Mouse (Mus musculus) G1E (cell line): ENCODE data around the gene Rasa3. TPM values are rescaled to one million over a fixed set of nuclear protein-coding genes. Genes with fewer than 3 reads are reported as not detected.

ENCODE experiments used
- ATAC-seq: 2 replicates; pipeline ENCODE4 v1.8.0; 2016; ENCODE audit warnings: mild to moderate bottlenecking; ENCODE audit not compliant: insufficient number of reproducible peaks, poor library complexity, low FRiP score, severe bottlenecking; ENCODE audit errors: extremely low read depth
- DNase-seq: peaks from one replicate; pipeline ENCODE4 v3.0.0; 2012; ENCODE audit warnings: low spot score
- H3K27me3 ChIP-seq: 2 replicates; pipeline ENCODE4 v1.6.1; 2012; ENCODE audit warnings: mild to moderate bottlenecking, low read length, inconsistent platforms; ENCODE audit not compliant: insufficient read depth
- H3K36me3 ChIP-seq: replicated peaks from 2 replicates; pipeline ENCODE3; 2012; ENCODE audit warnings: mild to moderate bottlenecking, inconsistent platforms
- H3K4me1 ChIP-seq: 2 replicates; pipeline ENCODE4 v1.6.1; 2012; ENCODE audit warnings: low read depth, low read length, inconsistent platforms, mixed read lengths; ENCODE audit not compliant: insufficient read depth
- H3K4me3 ChIP-seq: 2 replicates; pipeline ENCODE4 v1.5.1; 2012; ENCODE audit warnings: low read depth, mild to moderate bottlenecking, inconsistent platforms, low read length, moderate library complexity, mixed read lengths
- H3K9me3 ChIP-seq: replicated peaks from 2 replicates; pipeline ENCODE4 v1.6.1; 2012; ENCODE audit warnings: inconsistent platforms
- CTCF ChIP-seq: IDR thresholded peaks from 2 replicates; pipeline ENCODE4 v1.5.1; 2012; ENCODE audit warnings: low read depth, low read length, inconsistent platforms, mixed read lengths
- GATA1 ChIP-seq: IDR thresholded peaks from 2 replicates; pipeline ENCODE4 v1.6.1; 2012; ENCODE audit warnings: borderline replicate concordance, low read length, inconsistent platforms, mixed read lengths
- GATA2 ChIP-seq: IDR thresholded peaks from 2 replicates; pipeline ENCODE4 v1.6.1; 2012; ENCODE audit warnings: low read depth, low read length, inconsistent platforms, borderline replicate concordance
- POLR2AphosphoS5 ChIP-seq: IDR thresholded peaks from 2 replicates; pipeline ENCODE4 v1.6.1; 2012; ENCODE audit warnings: low read depth, low read length, inconsistent platforms; ENCODE audit not compliant: insufficient replicate concordance
- TAL1 ChIP-seq: conservative IDR thresholded peaks from 2 replicates; pipeline ENCODE4 v1.6.1; 2012; ENCODE audit warnings: low read depth, low read length, inconsistent platforms, mixed read lengths
- polyA plus RNA-seq: library from polyadenylated mRNA; stranded (reverse); fragments of >175 nt; gene quantifications from 2 replicates; pipeline ENCODE4 v1.2.3, GENCODE M21; 2012
- total RNA-seq, 2 experiments: library from RNA; stranded (forward) in 1 of 2; stranded (reverse) in 1 of 2; fragments of 200-1000 nt in 1 of 2; fragments of >200 nt in 1 of 2; fragmentation: Nextera tagmentation in 1 of 2; gene quantifications; 2 replicates each; pipeline ENCODE4 v1.2.3; 2014 to 2017

Gene Rasa3
- total and polyA plus RNA-seq, 3 experiments = 0.02 to 0.11 TPM; not detected in 1

DNA sequence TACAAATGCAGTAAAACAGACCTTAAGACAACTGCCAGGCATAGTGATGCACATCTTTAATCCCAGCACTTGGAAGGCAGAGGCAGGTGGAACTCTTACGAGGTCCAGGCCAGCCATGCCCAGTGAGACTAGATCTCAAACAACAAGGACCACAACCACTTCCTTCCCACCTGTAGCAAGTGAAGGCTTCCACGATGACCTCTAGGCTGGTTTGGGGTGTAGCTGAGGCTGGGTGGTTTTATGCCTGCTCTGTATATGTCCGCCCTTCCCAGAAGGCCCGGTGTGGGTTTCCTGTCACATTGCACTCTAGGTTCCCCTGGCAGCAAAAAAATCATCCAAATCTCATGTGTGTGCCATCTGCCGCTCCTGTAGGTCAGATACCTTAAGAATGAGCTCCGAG is 26.4 kb upstream of the Rasa3 start:
- DNase-seq = no peak
- H3K27me3 ChIP-seq = peaks cover 12% of the 10 kb centered on the region
- H3K4me1 ChIP-seq = no peaks in the 10 kb centered on the region
- no peaks in the 10 kb centered on the region for H3K36me3 ChIP-seq
- TF ChIP-seq POLR2AphosphoS5 = no peak
- no peak for TF ChIP-seq GATA2
- TF ChIP-seq GATA1 = no peak
- TF ChIP-seq TAL1 = no peak
- no peak for TF ChIP-seq CTCF
- ATAC-seq = no peak
- H3K9me3 ChIP-seq = no peaks in the 10 kb centered on the region
- H3K4me3 ChIP-seq = no peak overlapping the region

DNA sequence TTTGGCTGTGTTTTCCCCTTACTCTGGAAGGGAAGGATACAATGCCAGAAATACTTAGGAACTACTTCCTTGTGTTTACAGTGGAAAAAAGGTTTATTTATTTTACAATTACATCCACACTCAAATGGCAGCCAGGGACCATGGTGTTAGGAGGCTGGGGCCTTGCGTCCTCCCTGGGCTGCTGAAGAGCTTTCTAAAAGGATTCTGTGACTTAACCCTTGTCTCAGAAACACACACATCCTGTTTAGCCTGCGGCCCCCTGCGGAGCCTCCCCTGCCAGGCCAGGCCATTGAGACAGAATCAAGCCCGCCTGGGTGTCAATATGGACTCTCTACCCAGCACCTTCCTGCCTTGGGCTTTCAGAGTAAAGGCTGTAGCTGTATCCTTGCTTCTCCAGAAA is 25.4 kb upstream of the Rasa3 start:
- no peaks in the 10 kb centered on the region for H3K4me1 ChIP-seq
- ATAC-seq (no peak), DNase-seq (no peak)
- no peaks in the 10 kb centered on the region for H3K9me3 ChIP-seq
- TF ChIP-seq TAL1 (no peak), CTCF (no peak), GATA2 (no peak), POLR2AphosphoS5 (no peak), GATA1 (no peak)
- no peaks in the 10 kb centered on the region for H3K36me3 ChIP-seq
- H3K4me3 ChIP-seq = no peak overlapping the region
- H3K27me3 ChIP-seq = peaks cover 12% of the 10 kb centered on the region

DNA sequence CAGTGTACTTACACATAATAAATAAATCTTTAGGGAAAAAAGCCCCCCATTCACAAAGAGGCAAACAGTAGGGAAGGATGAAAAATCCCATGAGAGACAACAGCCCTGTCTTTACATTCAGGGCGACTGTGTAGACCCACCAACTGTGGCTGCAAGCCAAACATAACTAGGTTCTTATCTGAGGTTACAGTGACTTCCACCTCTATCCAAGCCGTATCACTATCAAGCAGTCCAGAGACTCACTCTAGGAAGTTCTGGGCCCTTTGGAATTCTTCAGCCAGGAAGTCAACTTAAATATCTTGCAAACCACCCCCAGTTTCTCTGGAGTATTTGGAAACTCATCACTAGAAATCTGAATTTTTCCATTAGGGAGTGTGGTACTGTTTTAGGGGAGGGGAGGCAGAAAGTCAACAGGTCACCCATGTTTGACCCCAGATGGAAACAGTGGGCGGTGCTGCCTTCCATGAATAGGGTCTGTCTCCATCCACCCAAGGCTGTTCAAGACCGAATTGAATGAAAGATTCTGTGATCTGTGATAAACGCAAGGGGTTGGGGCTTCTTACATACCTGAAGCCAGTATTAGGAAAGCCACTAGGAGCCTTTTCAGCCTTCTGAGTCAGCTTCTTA is 22.0 kb upstream of the Rasa3 start:
- H3K4me3 ChIP-seq = no peak overlapping the region
- no peaks in the 10 kb centered on the region for H3K4me1 ChIP-seq
- H3K9me3 ChIP-seq = no peaks in the 10 kb centered on the region
- H3K27me3 ChIP-seq = peaks cover 17% of the 10 kb centered on the region; the same call in 1 of the 2 replicates
- no peaks in the 10 kb centered on the region for H3K36me3 ChIP-seq
- ATAC-seq (no peak), DNase-seq (no peak)
- TF ChIP-seq GATA2 (no peak), POLR2AphosphoS5 (no peak), CTCF (no peak), TAL1 (no peak), GATA1 (no peak)

DNA sequence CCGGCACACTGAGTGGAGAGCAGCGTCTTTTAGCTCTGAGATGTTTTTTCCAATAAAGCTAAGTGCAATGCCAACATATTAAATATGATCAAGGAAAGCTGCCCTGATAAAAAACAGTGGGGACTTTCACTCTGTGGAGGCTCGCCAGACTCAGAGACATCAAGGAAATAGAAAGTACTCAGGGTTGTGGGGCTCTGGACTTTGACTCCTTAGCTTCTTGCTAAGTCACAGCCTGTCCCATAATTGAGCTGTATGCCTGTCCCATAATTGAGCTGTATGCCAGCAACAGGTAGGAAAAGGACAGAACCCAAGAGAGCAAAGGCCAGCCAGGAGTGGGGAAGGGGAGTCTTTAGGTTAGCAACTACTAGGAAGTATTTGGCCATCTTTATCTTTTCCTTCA is 20.9 kb upstream of the Rasa3 start:
- DNase-seq (no peak), ATAC-seq (no peak)
- H3K36me3 ChIP-seq = no peaks in the 10 kb centered on the region
- H3K27me3 ChIP-seq = peaks cover 12% of the 10 kb centered on the region; the same call in 1 of the 2 replicates
- H3K4me1 ChIP-seq = no peaks in the 10 kb centered on the region
- H3K9me3 ChIP-seq = no peaks in the 10 kb centered on the region
- H3K4me3 ChIP-seq = no peak overlapping the region
- TF ChIP-seq GATA2 (no peak), GATA1 (no peak), POLR2AphosphoS5 (no peak), TAL1 (no peak), CTCF (no peak)

DNA sequence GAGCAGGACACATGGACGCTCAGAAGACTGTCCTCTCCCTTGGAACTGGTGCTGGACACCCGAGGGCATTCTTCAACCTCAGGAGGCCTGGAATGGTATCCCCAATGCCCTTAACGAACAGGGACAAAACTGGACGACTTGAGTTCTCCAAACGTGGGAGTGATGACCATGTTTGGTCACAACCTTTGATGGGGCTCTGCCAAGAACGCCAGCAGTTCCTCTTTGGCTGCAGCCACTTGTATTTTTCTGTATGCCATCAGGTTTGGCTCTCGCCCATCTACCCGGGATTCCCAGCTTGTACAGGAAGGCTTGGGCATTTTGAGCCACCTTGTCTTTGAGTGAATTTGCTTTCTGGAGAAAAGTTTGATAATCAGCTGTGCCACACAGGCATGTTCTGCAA is 20.3 kb upstream of the Rasa3 start:
- Histone ChIP-seq H3K27me3 (0 out of 2 replicates have a peak, but pooled peaks cover 7% of the 10 kb centered on the region), H3K36me3 (no peaks in the 10 kb centered on the region), H3K9me3 (no peaks in the 10 kb centered on the region), H3K4me3 (no peak overlapping the region), H3K4me1 (no peaks in the 10 kb centered on the region)
- ATAC-seq = no peak
- TF ChIP-seq GATA2 (no peak), TAL1 (no peak), CTCF (no peak), POLR2AphosphoS5 (no peak), GATA1 (no peak)
- no peak for DNase-seq

DNA sequence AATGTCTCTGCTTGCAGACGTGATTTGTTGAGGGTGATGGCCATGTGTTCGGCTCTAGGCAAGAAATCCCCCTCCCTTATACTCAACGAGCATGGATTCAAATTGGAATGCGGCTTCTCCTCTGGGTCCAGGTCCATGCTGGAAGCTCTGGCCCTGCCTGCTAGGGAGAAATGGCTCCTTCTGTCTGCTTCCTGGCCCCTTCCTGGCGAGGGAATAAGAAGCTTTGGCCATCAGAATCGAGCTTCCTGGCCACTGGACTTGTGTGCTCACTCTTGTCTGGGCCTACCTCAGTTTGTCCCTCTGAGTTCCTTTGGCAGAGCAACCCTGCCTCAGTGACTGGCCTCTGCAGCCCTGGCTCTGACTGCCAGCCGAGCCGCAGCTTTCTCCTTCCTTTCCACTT is 19.8 kb upstream of the Rasa3 start:
- no peak overlapping the region for H3K4me3 ChIP-seq
- TF ChIP-seq POLR2AphosphoS5 (no peak), GATA2 (no peak), CTCF (no peak), GATA1 (no peak), TAL1 (no peak)

More for the DNA sequence above, 19.8 kb upstream of the Rasa3 start:
- ATAC-seq (no peak), DNase-seq (no peak)
- Histone ChIP-seq H3K9me3 (no peaks in the 10 kb centered on the region), H3K4me1 (no peaks in the 10 kb centered on the region), H3K27me3 (0 out of 2 replicates have a peak, but pooled peaks cover 7% of the 10 kb centered on the region), H3K36me3 (no peaks in the 10 kb centered on the region)
